Mouse (Mus musculus) embryo, embryonic 9.5 days (tissue): ENCODE data around the gene Gm17087.
A peak's percentile ranks its signal among the peaks of the same experiment; 100 is the strongest.

Experiments used
- DNase-seq: peaks from one replicate; pipeline ENCODE4 v3.0.0-alpha.2; 2017; ENCODE audit errors: extremely low spot score

The Gm17087 gene

GRCm38 (mm10) chr17:8566850-8567249 is at the start of gene Gm17087:
Gene Gm17087, minus strand, starts transcription at chr17:8566950.
- no peak for DNase-seq

GRCm38 (mm10) chr17:8613882-8614551 is 47.3 kb upstream of the Gm17087 start:
- peak; percentile 73 for DNase-seq

- no peak for DNase-seq
Observed at GRCm38 (mm10) chr17:8611916-8612315, 45.2 kb upstream of the Gm17087 start.

GRCm38 (mm10) chr17:8606695-8607094 is 39.9 kb upstream of the Gm17087 start:
- no peak for DNase-seq

GRCm38 (mm10) chr17:8605921-8606320 is 39.2 kb upstream of the Gm17087 start:
- DNase-seq = no peak

GRCm38 (mm10) chr17:8602976-8603375 is 36.2 kb upstream of the Gm17087 start:
- no peak for DNase-seq

GRCm38 (mm10) chr17:8597790-8598189 is 31.0 kb upstream of the Gm17087 start:
- peak; percentile 59 for DNase-seq

GRCm38 (mm10) chr17:8592427-8593277 is 25.9 kb upstream of the Gm17087 start:
- peak; percentile 76 for DNase-seq

GRCm38 (mm10) chr17:8581579-8581978 is 14.8 kb upstream of the Gm17087 start:
- no peak for DNase-seq

- DNase-seq = peak; percentile 43
Observed at GRCm38 (mm10) chr17:8580360-8580759, 13.6 kb upstream of the Gm17087 start.

GRCm38 (mm10) chr17:8573542-8574260 is 7.0 kb upstream of the Gm17087 start:
- no peak for DNase-seq

GRCm38 (mm10) chr17:8562886-8563280 is 3.9 kb downstream of the Gm17087 start:
- no peak for DNase-seq

GRCm38 (mm10) chr17:8562101-8562885 is 4.5 kb downstream of the Gm17087 start:
- no peak for DNase-seq

- no peak for DNase-seq
Observed at GRCm38 (mm10) chr17:8557926-8558325, 8.8 kb downstream of the Gm17087 start.

- no peak for DNase-seq
Observed at GRCm38 (mm10) chr17:8556223-8556622, 10.5 kb downstream of the Gm17087 start.

GRCm38 (mm10) chr17:8555785-8556184 is 11.0 kb downstream of the Gm17087 start:
- no peak for DNase-seq

GRCm38 (mm10) chr17:8554219-8554618 is 12.5 kb downstream of the Gm17087 start:
- DNase-seq = no peak

GRCm38 (mm10) chr17:8553601-8554000 is 13.1 kb downstream of the Gm17087 start:
- no peak for DNase-seq

GRCm38 (mm10) chr17:8552346-8553035 is 14.3 kb downstream of the Gm17087 start:
- DNase-seq = no peak

GRCm38 (mm10) chr17:8551641-8552040 is 15.1 kb downstream of the Gm17087 start:
- no peak for DNase-seq

- DNase-seq = no peak
Observed at GRCm38 (mm10) chr17:8548733-8549132, 18.0 kb downstream of the Gm17087 start.
